Mouse (Mus musculus) hindbrain, embryonic 15.5 days (tissue): Measurements from ENCODE around the gene Kmt2d. TPM values are rescaled to one million over a fixed set of nuclear protein-coding genes. Genes with fewer than 3 reads are reported as not detected.

Source experiments
- ATAC-seq: fragments of 200-750 bp; cut with Nextera tagmentation; 2 replicates; pipeline ENCODE4 v1.8.0; 2017; ENCODE audit warnings: low read depth, moderate number of reproducible peaks, moderate TSS enrichment; ENCODE audit not compliant: low FRiP score
- H3K27ac ChIP-seq: fragments of 300-500 bp; sonication (generic); replicated peaks from 2 replicates; pipeline ENCODE4 v1.5.1; 2015; ENCODE audit warnings: mild to moderate bottlenecking, inconsistent platforms
- H3K27me3 ChIP-seq: fragments of 300-500 bp; sonication (generic); 2 replicates; pipeline ENCODE4 v1.6.1; 2015; ENCODE audit warnings: control low read depth, inconsistent platforms
- H3K36me3 ChIP-seq: fragments of 300-500 bp; sonication (generic); 2 replicates; pipeline ENCODE4 v1.6.1; 2015; ENCODE audit warnings: control low read depth, inconsistent platforms
- H3K4me1 ChIP-seq: fragments of 300-500 bp; sonication (generic); replicated peaks from 2 replicates; pipeline ENCODE4 v1.6.1; 2015; ENCODE audit warnings: control low read depth, inconsistent platforms
- H3K4me2 ChIP-seq: fragments of 300-500 bp; sonication (generic); 2 replicates; pipeline ENCODE4 v1.6.1; 2015; ENCODE audit warnings: moderate library complexity, mild to moderate bottlenecking, inconsistent platforms
- H3K4me3 ChIP-seq: fragments of 300-500 bp; sonication (generic); 2 replicates; pipeline ENCODE4 v1.5.1; 2015; ENCODE audit warnings: mild to moderate bottlenecking, inconsistent platforms
- H3K9ac ChIP-seq: fragments of 300-500 bp; sonication (generic); 2 replicates; pipeline ENCODE4 v1.6.1; 2015; ENCODE audit warnings: inconsistent platforms
- H3K9me3 ChIP-seq: fragments of 300-500 bp; sonication (generic); 2 replicates; pipeline ENCODE4 v1.6.1; 2016; ENCODE audit warnings: control low read depth, inconsistent platforms
- WGBS: fragments of 180-500 bp; shearing (Covaris S2); methylation state at CpG from one replicate; pipeline ENCODE4 v1.1.7; 2015; 5-methylcytosine and 5-hydroxymethylcytosine counted together
- polyA plus RNA-seq: library from polyadenylated mRNA; unstranded; fragments of >200 nt; fragmentation: Nextera tagmentation; extraction: Ambion mirVana; gene quantifications from 2 replicates; pipeline ENCODE4 v1.2.1, GENCODE M21; 2015

The Kmt2d gene
- polyA plus RNA-seq, 1 experiment from 2014 or later: 10.6 TPM

DNA sequence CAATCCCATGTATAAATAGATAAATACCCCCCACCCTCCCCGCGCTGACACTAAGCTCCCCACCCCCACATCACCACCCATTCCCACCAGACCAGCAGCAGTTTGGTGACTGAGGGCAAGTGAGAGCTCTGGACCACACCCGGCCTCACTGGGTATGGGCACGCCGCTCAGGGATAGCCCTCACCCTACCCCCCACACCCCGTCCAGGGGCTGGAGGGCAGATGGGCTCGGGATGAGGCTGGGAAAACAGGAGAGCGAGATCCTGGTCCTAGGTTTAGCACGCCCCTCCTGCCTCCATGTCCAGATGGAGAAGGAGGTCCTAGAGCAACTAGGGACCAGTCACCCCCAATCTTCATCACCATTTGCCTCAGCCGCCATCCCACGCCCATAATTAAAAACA, 37.7 kb downstream of the Kmt2d start:
- Histone ChIP-seq H3K36me3 (peaks cover 55% of the 10 kb centered on the region), H3K4me3 (no peak overlapping the region), H3K27me3 (no peaks in the 10 kb centered on the region), H3K4me2 (no peak overlapping the region), H3K27ac (no peak overlapping the region), H3K4me1 (peaks cover 11% of the 10 kb centered on the region), H3K9me3 (no peaks in the 10 kb centered on the region), H3K9ac (no peak overlapping the region)
- WGBS: 91% methylated on average over 11 of the region's 11 CpGs
- ATAC-seq: no peak

DNA sequence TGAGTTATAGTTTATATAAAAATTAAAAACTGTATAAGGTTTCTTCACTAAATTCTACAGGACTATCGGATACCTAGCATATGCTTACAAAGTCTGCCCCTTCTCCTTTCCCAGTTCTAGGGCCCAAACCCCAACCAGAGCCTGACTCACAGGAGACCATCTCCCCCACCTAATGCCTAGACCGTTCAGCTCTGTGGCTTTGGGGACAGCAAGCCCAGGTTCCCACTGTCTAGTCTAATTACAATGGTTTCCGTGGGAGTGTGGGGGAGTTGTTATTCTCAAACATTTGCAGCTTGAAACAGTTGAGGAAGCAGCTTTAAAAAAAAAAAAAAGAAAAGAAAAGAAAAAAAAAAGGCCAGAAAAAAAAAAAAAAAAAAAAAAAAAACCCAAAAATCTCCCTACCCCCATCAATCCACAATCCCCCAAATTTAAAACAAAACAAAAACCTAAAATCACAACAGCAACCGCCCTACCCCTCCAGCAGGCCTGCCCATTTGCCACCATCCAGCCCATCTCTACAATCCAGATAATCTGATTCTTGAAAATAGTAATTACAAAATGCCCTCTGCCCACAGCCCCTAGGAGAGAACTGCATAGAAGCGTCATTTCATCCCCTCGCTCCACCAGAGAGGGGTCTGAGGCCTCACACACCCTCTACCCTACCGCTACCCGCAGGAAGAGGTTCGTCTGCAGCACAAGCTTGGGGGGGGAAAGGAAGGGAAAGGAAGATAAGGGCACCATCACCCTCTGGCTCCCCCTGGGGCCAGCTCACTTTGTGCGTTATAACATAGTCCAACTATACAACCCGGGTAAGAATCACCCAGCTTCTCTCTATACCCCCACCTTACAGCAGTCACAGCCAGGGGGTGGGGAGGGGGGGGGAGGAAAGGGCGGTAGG, 38.6 kb downstream of the Kmt2d start:
- H3K9me3 ChIP-seq: no peaks in the 10 kb centered on the region
- H3K4me2 ChIP-seq: peak overlapping the region; percentile 63; the same call in 1 of the 2 replicates
- no peak overlapping the region for H3K4me3 ChIP-seq
- peak overlapping the region; percentile 89; the same call in 1 of the 2 replicates for H3K27ac ChIP-seq
- H3K36me3 ChIP-seq: peaks cover 46% of the 10 kb centered on the region
- H3K27me3 ChIP-seq: no peaks in the 10 kb centered on the region
- 62% methylated on average over 12 of the region's 12 CpGs for WGBS
- ATAC-seq: no peak
- H3K9ac ChIP-seq: no peak overlapping the region
- H3K4me1 ChIP-seq: peaks cover 11% of the 10 kb centered on the region

DNA sequence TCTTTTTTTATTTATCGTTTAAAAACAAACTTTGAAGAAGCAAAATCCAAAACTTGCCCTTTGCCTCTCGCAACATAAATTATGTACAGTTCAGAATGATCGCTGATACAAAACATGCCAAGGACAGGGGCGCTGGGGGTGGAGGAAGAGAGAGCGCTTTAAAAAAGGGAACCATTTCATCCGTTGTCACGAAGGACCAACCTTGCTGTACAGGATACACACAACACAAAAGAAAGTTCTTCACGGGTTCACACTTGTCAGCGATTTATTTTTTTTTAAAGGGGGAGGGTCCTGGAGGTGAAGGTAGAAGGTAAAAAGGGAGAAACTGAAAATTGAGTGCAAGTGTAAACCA, 39.3 kb downstream of the Kmt2d start:
- WGBS: 17% methylated on average over 9 of the region's 9 CpGs
- ATAC-seq: peak; percentile 65
- H3K4me1 ChIP-seq: peaks cover 11% of the 10 kb centered on the region
- no peaks in the 10 kb centered on the region for H3K9me3 ChIP-seq
- H3K4me2 ChIP-seq: peak overlapping the region; percentile 63
- peak overlapping the region; percentile 75 for H3K4me3 ChIP-seq
- no peaks in the 10 kb centered on the region for H3K27me3 ChIP-seq
- peak overlapping the region; percentile 89 for H3K27ac ChIP-seq
- peaks cover 39% of the 10 kb centered on the region for H3K36me3 ChIP-seq
- H3K9ac ChIP-seq: peak overlapping the region; percentile 38; the same call in 1 of the 2 replicates

DNA sequence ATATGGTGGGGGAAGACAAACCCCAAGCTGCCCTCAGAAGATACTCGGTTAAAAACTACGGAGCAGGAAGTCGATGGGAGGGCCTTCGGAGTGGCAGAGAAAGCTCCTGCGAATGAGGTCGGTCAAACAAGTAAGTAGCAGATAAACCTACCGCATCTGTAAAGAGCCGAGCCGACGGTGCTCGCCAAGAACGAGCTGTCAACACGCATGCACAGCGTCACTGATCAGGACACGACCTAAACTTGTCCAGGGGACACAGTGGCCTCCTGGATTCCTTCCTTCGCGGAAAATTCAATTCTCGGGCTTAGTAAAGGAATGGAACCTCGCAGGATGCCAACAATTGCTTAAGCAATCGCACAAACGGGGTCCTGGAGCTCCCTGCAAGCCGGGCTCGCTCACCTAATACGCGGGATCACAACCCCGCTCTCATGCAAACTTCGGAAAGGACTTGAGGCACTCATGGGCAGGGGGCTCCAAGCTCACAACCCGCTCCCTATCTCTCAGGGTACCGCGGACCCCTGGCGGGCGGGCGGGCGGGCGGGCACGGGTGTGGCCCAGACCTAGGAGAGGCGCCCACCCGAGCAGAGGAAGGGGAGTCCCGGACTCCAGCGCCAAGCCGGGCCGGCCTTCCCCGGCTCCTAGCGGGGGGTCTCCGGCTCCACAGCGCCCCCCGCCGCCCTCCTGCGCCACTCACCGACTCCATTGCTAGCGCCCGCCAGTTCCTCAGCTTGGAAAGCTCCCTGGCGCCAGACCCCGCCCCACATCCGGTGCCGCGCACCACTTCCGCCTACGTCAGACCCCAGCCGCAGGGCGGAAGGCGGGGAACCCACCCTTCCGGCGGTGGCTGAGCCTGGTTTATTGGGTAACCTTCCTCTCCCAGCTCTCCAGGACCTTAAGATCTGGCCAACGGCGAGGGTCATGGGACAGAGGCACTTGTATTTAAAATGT, 40.0 kb downstream of the Kmt2d start, which contains the start of gene Prkag1:
TSS of gene Prkag1 (minus strand) at position 786 of the 948 bp plus-strand sequence.
- H3K9me3 ChIP-seq: no peaks in the 10 kb centered on the region
- peak within 1 kb of the TSS; percentile 63 for H3K4me2 ChIP-seq
- peak within 1 kb of the TSS; percentile 89 for H3K27ac ChIP-seq
- H3K4me1 ChIP-seq: peaks cover 11% of the 10 kb centered on the region
- peak; percentile 97 for ATAC-seq
- peak within 1 kb of the TSS; percentile 75 for H3K4me3 ChIP-seq
- H3K27me3 ChIP-seq: no peaks in the 10 kb centered on the region
- under 1% methylated on average over 64 of the region's 66 CpGs for WGBS
- H3K36me3 ChIP-seq: peaks cover 32% of the 10 kb centered on the region
- peak within 1 kb of the TSS; percentile 61 for H3K9ac ChIP-seq

DNA sequence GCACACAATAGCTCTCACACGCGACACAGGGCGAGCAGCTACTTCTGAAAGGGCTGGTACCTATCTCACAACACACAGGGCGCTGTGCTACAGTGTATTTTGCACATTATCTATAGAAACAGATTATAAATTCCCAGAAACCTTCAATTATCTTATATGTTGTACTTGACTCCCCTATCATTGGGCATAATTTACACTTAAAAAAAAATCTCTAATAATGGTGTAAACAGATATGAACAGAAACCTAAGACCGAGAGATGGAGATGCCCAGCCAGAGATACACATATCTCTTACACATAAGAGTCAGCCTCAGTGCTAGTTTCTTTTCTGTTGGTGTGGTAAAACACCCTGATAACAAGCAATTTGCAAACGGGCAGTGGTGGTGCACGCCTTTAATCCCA, 43.4 kb downstream of the Kmt2d start:
- Histone ChIP-seq H3K4me3 (no peak overlapping the region), H3K4me1 (peaks cover 11% of the 10 kb centered on the region), H3K9me3 (no peaks in the 10 kb centered on the region), H3K27ac (no peak overlapping the region), H3K9ac (no peak overlapping the region), H3K4me2 (no peak overlapping the region), H3K36me3 (peaks cover 9% of the 10 kb centered on the region; the same call in 1 of the 2 replicates), H3K27me3 (no peaks in the 10 kb centered on the region)
- ATAC-seq: no peak
- 96% methylated on average over 7 of the region's 7 CpGs for WGBS

DNA sequence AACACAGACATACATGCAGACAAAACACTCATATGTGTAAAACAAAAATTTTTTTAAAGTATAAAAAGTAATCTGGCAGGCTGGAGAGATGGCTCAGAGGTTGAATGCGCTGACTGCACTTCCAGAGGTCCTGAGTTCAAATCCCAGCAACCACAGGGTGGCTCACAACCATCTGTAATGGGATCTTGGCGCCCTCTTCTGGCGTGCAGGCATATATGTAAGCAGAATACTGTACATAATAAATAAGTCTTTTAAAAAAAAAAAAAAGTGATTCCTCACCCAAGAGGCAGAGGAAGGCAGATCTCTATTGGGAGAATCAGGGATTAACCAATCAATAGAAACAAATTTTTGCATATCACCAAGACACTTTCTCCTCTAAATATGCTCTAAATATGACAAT, 47.6 kb downstream of the Kmt2d start:
- Histone ChIP-seq H3K4me1 (no peaks in the 10 kb centered on the region), H3K36me3 (peaks cover 12% of the 10 kb centered on the region; the same call in 1 of the 2 replicates), H3K4me2 (no peak overlapping the region), H3K27me3 (no peaks in the 10 kb centered on the region), H3K4me3 (no peak overlapping the region), H3K9ac (no peak overlapping the region), H3K9me3 (no peaks in the 10 kb centered on the region), H3K27ac (no peak overlapping the region)
- ATAC-seq: no peak
- WGBS: 69% methylated on average over 3 of the region's 3 CpGs

DNA sequence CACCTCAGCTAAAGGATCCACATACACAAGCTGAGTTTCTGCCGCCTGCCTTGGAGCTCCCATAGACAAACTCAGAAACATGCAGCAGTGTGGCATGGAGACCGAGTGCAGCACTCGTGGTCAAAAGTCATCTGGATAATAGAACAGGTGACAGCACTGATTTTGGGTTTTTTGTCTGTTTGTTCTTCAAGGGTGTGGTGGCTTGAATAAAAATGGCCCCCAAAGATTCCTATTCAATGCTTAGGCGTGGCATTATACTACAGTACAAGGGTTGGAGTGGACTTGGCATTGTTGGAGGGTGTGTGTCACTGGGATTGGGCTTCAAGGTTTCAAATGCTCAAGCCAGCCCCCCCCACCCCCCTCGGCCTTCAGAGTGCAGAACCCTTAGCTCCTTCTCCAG, 48.9 kb downstream of the Kmt2d start:
- H3K27me3 ChIP-seq: no peaks in the 10 kb centered on the region
- WGBS: 92% methylated on average over 5 of the region's 5 CpGs
- no peak overlapping the region for H3K4me2 ChIP-seq
- no peaks in the 10 kb centered on the region for H3K9me3 ChIP-seq
- no peaks in the 10 kb centered on the region for H3K4me1 ChIP-seq
- H3K4me3 ChIP-seq: no peak overlapping the region
- H3K36me3 ChIP-seq: peaks cover 12% of the 10 kb centered on the region; the same call in 1 of the 2 replicates
- no peak overlapping the region for H3K9ac ChIP-seq
- no peak for ATAC-seq
- H3K27ac ChIP-seq: no peak overlapping the region

DNA sequence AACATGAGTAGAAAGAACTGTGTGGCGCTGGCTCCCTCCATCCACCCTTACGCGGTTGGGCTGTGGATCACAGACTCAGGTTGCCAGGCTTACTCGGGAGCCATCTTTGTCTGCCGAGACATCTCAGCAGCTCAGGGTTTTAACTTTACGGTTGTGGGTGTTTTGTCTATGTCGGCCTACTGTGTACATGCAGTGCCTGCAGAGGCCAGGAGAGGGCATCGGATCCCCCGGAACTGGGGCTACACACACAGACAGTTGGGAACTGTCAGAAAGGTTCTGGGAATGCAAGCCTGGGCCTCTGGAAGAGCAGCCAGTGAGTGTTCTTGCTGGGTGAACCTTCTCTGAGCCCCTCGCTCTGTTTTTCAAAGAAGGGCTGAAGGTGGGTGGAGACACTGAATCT, 49.6 kb downstream of the Kmt2d start:
- Histone ChIP-seq H3K4me1 (no peaks in the 10 kb centered on the region), H3K27me3 (no peaks in the 10 kb centered on the region), H3K4me2 (no peak overlapping the region), H3K9ac (no peak overlapping the region), H3K27ac (no peak overlapping the region), H3K9me3 (no peaks in the 10 kb centered on the region), H3K36me3 (peaks cover 12% of the 10 kb centered on the region; the same call in 1 of the 2 replicates), H3K4me3 (no peak overlapping the region)
- WGBS: 28% methylated on average over 10 of the region's 10 CpGs
- ATAC-seq: no peak

DNA sequence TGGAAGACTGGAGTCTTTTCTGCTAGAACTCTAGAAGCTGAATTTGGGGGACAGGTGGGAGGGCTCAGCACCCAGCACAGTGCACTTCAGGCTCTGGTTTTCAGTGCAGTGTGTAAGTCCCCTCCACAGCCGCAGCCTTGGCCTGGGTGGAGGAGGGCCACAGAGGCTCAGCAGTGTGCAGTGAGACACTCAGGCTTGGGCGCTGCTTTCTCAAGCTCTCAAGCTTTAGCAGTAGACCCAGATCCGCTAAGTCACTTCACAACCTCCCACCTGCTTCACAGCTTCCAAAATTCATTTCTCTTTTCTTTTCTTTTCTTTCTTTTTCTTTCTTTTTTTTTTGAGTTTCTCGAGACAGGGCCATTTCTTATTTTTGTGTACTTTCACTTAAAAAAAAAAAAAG, 50.1 kb downstream of the Kmt2d start:
- Histone ChIP-seq H3K9ac (no peak overlapping the region), H3K27ac (no peak overlapping the region), H3K4me3 (no peak overlapping the region), H3K36me3 (peaks cover 12% of the 10 kb centered on the region; the same call in 1 of the 2 replicates), H3K9me3 (no peaks in the 10 kb centered on the region), H3K4me2 (no peak overlapping the region), H3K4me1 (no peaks in the 10 kb centered on the region), H3K27me3 (no peaks in the 10 kb centered on the region)
- 85% methylated on average over 4 of the region's 4 CpGs for WGBS
- ATAC-seq: no peak

DNA sequence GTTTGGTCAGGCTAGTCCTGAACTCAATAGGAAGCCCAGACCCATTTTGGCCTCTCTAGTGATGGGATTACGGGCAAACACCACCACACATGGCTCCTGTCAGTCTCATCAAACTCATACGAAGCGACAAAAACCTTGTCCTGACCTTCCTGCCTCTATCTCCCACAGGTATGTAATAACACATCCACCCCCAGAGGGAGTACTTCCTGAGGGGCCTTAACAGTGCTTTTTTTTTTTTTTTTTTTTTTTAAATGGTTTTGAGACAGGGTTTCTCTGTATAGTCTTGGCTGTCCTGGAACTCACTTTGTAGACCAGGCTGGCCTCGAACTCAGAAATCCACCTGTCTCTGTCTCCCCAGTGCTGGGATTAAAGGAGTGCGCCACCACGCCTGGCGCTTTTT, 52.8 kb downstream of the Kmt2d start:
- H3K36me3 ChIP-seq: peaks cover 19% of the 10 kb centered on the region
- no peaks in the 10 kb centered on the region for H3K4me1 ChIP-seq
- 92% methylated on average over 7 of the region's 7 CpGs for WGBS
- no peak for ATAC-seq
- no peak overlapping the region for H3K9ac ChIP-seq
- H3K27ac ChIP-seq: no peak overlapping the region
- H3K27me3 ChIP-seq: no peaks in the 10 kb centered on the region
- H3K4me2 ChIP-seq: no peak overlapping the region
- no peaks in the 10 kb centered on the region for H3K9me3 ChIP-seq
- H3K4me3 ChIP-seq: no peak overlapping the region

DNA sequence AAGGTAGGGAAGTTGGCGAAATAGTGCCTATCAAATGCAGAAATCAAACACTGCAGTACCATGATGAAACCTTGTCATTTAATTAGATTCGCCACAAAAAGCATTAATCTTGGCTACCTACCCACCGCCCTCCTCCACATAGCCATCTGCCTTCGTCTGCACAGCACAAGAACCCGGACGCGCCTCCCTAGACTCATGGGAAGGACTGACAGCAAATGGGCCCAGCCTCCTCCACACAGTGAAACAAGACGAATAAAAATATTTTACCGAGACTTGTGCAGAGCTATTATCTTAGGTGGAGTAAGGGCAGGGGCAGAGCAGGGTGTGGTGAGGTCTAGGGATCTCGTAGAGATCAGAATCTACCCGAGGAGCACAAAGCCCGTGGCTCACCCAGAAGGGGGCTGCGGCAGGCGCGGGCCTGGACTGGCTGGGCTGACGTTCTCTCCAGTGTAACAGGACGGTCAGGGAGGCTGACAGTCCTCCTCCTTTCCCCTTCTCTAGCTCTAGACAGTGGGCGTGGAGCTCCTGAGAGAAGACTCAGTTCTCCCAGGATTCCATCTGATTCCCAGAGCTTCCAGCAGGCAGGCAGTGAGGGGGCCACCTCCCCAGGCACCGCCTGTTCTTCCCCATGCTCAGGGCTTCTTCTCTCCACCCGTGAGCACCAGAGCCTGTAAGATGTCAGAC, 58.1 kb downstream of the Kmt2d start:
- Histone ChIP-seq H3K9me3 (no peaks in the 10 kb centered on the region), H3K36me3 (peaks cover 21% of the 10 kb centered on the region), H3K27ac (no peak overlapping the region), H3K27me3 (peaks cover 28% of the 10 kb centered on the region), H3K4me2 (no peak overlapping the region), H3K4me3 (no peak overlapping the region), H3K4me1 (peaks cover 12% of the 10 kb centered on the region), H3K9ac (no peak overlapping the region)
- no peak for ATAC-seq
- 87% methylated on average over 20 of the region's 20 CpGs for WGBS
